Mouse (Mus musculus) granulocyte monocyte progenitor cell, adult 5-6 weeks (primary cell): ENCODE measurements around the gene Mab21l3. TPM values are rescaled to one million over a fixed set of nuclear protein-coding genes. Genes with fewer than 3 reads are reported as not detected.

Experiments
- ATAC-seq: replicated peaks from 2 replicates; pipeline ENCODE4 v1.8.0; 2016; ENCODE audit warnings: mild to moderate bottlenecking, moderate TSS enrichment, inconsistent platforms; ENCODE audit not compliant: poor library complexity, severe bottlenecking
- total RNA-seq, 2 experiments: library from RNA; stranded (forward) in 1 of 2; stranded (reverse) in 1 of 2; fragments of 200-712, 200-1000 nt in 1 of 2; fragments of >200 nt in 1 of 2; fragmentation: Nextera tagmentation in 1 of 2; gene quantifications; 2 replicates each; pipeline ENCODE4 v1.2.3; 2014 to 2017

Gene Mab21l3
- total RNA-seq (2014; fragmentation: Nextera tagmentation): not detected in 2 replicates
- total RNA-seq (2017): 0.05 TPM in 1 of 2 replicates, not detected in the other

DNA sequence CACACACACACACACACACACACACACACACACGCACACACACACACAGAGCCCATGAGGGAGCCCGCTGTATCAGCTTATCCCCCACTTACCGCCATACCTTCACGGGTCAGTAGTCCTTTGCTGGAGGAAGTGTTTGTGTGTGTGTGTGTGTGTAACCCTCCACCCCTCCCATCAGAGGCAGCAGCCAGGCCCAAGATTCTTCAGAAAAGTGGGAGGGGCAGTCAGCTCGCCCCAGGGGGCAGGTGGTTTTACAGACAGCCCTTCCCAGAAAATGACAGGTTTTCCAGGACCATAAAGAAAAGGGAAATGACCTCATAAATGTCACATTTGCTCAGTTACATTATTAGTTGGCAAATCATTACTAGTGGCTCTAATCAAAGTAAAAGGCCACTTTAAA lies at the start of gene Mab21l3:
Gene Mab21l3 (minus strand): TSS at position 144 of the 400 bp plus-strand sequence.
- ATAC-seq: no peak

DNA sequence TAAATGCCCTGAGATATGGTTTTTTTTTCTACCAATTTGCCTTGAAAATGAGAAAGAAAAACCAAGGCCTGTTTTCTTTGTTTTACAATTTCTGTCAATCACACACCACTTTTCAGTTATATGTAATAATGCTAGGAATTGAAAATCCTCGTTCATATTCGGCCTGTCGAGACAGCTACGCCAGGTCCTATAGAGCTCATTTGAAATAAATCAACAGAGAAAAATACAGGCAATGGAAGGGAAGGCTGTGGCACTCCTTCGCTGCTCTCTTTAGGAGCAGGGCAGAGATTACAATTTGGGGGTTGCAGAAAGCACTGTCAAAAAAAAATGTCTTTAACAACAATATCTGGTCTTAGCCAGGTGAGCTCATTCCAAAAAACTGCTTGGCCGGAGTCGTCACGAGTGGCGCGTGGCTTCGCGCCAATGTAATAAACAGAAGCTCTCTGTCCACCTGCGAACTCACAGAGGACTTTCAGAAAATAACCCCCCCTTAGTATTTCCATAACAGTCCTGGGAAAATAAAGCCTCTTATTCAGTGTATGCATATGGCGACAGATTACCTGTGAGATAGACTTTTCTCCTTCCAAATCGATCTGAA lies 48.7 kb upstream of the Mab21l3 start:
- ATAC-seq: no peak

DNA sequence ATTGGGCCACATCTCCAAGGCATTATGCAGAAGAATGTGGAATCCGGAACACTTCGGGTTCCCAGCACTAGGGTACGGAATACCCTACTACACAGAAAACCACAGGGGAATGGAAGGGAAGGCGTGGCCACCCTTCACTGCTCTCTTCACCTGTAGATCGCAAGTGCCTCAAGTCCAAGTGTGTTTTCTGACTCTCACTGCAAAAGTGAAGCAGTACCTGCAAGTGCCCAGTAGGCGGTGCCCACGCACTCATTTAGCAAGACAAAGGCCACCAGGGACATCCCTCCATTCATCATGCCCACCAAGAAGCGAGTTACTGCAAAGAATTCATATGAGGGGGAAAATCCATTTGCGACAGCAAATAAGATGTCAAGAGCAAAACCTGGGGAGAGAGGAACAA lies 48.1 kb upstream of the Mab21l3 start:
- ATAC-seq: peak; percentile 93

GRCm38 (mm10) chr3:101895376-101895910 lies 46.7 kb upstream of the Mab21l3 start:
- ATAC-seq: no peak

- no peak for ATAC-seq
Observed at GRCm38 (mm10) chr3:101885591-101885990, 36.8 kb upstream of the Mab21l3 start.

DNA sequence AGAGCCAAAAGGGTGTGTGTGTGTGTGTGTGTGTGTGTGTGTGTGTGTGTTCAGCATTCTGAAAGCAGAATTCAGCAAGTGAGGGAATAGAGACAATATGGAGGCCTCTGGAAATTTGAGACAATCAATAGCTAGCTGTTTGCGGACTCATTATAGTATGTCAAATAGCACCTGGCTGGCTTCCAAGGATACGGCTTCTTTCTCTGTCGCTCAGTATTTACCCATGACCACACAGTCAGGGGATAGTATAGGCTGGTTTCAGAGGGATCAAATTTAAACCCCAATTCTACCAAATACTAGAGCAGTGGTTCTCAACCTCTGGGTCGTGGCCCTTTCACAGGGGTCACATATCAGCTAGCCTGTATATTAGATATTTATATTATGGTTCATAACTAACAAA lies 36.3 kb upstream of the Mab21l3 start:
- ATAC-seq: no peak

DNA sequence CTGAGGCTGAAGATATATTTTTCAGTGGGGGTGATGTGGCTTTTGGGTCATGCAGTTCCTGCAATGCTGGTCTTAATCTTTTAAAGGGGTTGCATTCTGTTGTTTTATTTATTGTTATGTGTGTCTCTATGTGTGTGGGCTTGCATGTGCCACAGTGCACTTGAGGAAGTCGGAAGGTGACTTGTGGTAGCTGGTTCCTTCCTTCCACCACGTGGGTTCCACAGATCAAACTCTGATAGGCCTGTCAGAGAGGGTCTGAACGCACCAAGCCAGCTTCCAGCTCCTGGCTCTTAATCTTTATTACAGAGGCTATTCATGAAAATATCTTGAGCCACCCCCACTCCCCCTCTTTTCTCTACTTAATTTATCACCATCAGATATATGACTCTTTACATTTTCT lies 35.1 kb upstream of the Mab21l3 start:
- ATAC-seq: peak; percentile 27; the same call in 1 of the 2 replicates

DNA sequence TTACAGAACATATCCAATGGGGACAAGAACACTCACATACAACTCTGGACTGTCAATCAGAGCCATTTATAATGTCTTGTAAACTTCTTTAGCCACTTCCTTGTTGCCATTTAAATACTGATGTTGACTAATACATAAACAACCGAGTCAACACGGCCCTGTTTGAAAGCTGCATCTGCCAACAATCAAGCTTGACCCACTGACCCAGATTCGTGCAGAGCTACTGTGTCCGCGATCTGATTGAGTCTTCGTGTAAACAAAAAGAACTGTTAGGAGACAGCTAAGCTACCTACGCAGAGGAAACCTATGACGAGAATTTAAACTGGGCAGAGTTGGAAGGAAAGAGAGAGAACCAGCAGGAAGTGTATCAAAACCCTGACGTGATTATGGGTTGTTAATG lies 33.0 kb upstream of the Mab21l3 start:
- no peak for ATAC-seq

- no peak for ATAC-seq
Observed at GRCm38 (mm10) chr3:101880818-101881217, 32.1 kb upstream of the Mab21l3 start.

DNA sequence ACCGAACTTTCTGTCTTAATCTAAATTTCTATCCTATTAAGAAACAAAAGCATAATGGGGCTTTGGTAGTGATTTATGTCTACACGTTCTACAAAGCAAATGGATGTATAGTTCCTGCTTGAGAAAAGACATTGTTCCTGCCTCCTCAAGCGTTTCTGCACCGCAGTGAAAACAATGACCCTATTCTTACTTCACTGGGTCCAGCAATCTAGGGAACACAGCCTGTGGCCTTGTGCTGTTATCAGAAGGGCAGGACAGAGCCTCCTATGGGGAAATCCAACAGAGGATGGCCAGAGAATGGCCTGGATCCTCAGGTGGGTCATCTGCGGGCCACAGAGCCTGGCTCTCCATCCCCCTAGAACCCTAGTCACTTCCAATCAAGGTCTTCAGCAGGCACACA lies 29.4 kb upstream of the Mab21l3 start:
- ATAC-seq: no peak

- ATAC-seq: no peak
Observed at GRCm38 (mm10) chr3:101876459-101877285, 27.9 kb upstream of the Mab21l3 start.

GRCm38 (mm10) chr3:101875258-101875920 lies 26.6 kb upstream of the Mab21l3 start:
- ATAC-seq: no peak

- ATAC-seq: no peak
Observed at GRCm38 (mm10) chr3:101873061-101873675, 24.4 kb upstream of the Mab21l3 start.

DNA sequence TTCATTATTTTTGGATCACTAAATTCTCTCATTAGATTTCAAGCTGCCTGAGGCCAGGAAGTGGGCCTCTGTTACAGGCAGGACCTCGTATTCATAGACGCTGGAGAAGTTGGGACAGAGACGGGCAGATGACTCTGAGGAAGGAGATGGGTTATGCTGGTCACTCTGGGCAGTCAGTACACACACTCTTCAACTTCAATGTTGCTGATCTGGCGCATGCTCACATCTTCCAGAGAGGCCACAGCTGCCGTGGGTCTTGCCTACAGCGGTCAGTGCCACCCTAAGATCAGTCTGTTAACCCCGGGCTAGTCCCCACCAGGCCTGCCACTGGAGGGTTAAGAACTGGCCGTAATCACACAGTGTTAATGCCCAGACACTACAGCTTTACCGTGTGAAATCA lies 23.2 kb upstream of the Mab21l3 start:
- no peak for ATAC-seq

DNA sequence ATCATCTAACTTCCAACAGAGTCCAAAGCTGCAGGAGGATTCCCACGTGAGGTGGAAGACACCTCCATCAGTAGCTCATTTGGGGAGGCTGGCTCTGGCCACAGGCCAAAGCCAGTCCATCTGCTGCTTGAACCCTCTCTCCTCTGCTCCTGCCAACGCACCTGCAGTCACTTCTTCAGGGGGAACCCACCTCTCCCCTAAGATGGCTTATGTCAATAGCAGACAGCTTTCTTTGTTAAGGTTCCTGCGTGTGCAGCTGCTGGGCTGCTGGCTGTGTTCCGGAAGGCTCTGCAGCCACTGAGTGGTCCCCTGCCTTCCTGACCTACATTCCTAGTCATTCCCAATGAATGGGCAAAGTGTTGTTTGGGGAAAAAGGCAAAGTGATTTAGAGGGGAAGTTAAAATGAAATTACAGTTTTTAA lies 18.3 kb upstream of the Mab21l3 start:
- ATAC-seq: no peak

DNA sequence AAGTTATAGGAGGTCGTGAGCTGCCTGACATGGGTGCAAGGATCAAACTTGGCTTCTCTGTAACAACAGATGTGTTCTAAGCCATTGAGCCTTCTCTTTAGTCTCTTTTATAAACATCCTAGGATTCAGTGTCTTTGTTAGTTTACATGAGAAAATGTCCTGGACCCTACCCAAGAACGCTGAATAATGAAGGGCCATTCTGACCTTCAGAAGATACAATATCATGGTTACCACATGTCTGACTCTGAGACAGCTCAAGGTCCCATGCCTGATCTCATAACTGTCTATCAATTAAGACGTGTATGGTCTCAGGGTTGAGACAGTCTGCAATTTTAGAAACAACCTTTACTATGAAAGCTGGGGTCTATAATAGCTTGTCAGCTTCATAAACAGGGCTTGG lies 13.1 kb upstream of the Mab21l3 start:
- no peak for ATAC-seq

DNA sequence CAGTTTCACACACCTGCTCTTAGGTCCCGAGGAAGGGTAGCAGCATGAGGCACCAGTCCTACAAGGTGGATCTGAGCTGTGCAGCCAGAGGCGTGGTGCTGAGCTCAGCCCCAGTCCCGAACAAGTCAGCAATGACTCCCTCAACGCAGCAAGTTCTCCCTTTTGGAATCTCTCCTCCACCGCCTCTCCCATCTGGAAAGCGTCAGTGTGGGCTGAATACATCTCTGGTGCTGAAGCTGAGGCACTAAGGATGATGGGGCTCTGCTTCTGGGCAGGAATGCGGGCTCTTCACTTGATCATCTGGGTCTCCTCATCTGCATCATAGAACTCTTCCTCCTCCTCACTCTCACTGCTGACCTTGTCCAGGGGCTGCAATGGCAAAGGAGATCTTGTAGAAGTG lies 11.4 kb upstream of the Mab21l3 start:
- no peak for ATAC-seq

GRCm38 (mm10) chr3:101859740-101860139 lies 11.0 kb upstream of the Mab21l3 start:
- no peak for ATAC-seq

GRCm38 (mm10) chr3:101854075-101854474 lies 5.3 kb upstream of the Mab21l3 start:
- ATAC-seq: no peak

DNA sequence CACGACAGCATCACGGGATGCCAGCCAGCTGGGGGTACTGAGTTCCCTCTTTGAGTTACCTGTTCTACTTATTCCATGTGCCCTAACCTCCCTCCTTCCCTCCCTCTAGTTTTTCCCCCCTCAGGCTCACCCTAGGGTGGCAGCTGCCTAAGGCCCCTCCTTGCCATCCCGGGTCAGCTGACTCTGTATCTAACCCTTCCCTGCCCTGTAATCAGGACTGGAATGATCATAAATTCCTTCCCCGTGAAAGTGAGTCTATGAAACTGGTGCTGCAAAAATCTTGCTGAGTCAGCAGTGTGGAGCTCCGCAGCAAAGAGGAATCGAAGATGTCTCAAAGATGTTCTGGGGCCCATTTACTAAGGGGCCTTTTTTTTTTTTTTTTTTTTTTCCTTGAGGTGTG lies 2.6 kb upstream of the Mab21l3 start:
- ATAC-seq: no peak

- no peak for ATAC-seq
Observed at GRCm38 (mm10) chr3:101846096-101846495, 2.7 kb downstream of the Mab21l3 start.
